Mouse (Mus musculus): Measurements from ENCODE around the gene Lect2. TPM values are rescaled to one million over a fixed set of nuclear protein-coding genes. Genes with fewer than 3 reads are reported as not detected.

The Lect2 gene
- polyA plus RNA-seq (2016; fragmentation: Nextera tagmentation; extraction: Ambion mirVana): not detected in 2 replicates

- H3K9ac ChIP-seq: no peak within 1 kb of the TSS
- no peak within 1 kb of the TSS for H3K4me3 ChIP-seq
- ATAC-seq (ENCODE audit: insufficient number of reproducible peaks, insufficient read depth, low FRiP score, low TSS enrichment): no peak
- no peak within 1 kb of the TSS for H3K27ac ChIP-seq
- H3K4me2 ChIP-seq (replicated peaks): no peak within 1 kb of the TSS
- WGBS: 78% methylated on average over 9 of the region's 9 CpGs
- no peaks in the 10 kb centered on the region for H3K36me3 ChIP-seq
- no peaks in the 10 kb centered on the region for H3K9me3 ChIP-seq
- H3K4me1 ChIP-seq: no peaks in the 10 kb centered on the region
- no peaks in the 10 kb centered on the region for H3K27me3 ChIP-seq
Observed at GRCm38 (mm10) chr13:56548401-56548800, at the start of gene Lect2. TSS of gene Lect2 (minus strand) at chr13:56548502.

DNA sequence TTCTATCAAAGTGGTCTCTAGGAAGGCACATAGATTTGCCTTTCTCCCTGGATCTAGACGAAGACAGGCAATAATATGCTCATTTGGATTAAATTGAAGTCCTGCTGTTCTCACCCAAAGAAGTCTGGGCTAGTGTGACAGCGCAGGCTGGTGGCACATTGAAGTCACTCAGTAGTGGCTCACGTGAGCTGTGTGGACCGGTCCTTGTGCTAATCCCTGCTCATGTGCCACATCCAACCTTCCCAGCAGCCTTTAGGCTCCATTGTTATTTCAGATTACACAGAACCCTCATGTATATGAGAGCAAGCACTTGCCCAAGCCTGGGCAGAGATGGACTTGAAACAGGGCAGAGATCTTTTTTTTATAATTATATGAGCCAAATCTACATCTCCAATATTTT is 49.0 kb upstream of the Lect2 start:
- ATAC-seq (ENCODE audit: insufficient number of reproducible peaks, insufficient read depth, low FRiP score, low TSS enrichment): no peak

DNA sequence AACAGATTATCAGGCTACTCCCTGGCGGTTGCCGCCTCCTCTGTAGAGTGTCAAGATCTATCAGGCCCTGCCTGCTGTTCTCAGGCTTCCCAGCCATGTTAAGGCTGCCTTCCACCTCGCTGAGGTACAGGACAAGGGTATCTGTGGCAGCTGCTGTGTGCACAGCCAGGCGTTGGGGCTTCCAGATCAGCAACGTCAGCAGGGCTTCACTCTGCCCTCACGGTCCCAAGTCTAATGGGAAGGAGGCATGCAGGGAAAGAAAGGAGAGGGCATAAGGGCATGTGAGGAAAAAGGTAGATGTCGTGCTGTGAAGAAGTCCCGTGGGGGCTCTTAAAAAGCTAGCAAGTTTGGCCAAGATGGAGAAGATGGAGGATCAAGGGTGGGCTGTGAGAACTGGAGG is 46.9 kb upstream of the Lect2 start:
- no peaks in the 10 kb centered on the region for H3K9me3 ChIP-seq
- 76% methylated on average over 8 of the region's 8 CpGs for WGBS
- no peak for ATAC-seq (ENCODE audit: insufficient number of reproducible peaks, insufficient read depth, low FRiP score, low TSS enrichment)
- peaks cover 39% of the 10 kb centered on the region for H3K4me1 ChIP-seq
- H3K9ac ChIP-seq: no peak overlapping the region
- no peaks in the 10 kb centered on the region for H3K27me3 ChIP-seq
- H3K36me3 ChIP-seq: no peaks in the 10 kb centered on the region
- no peak overlapping the region for H3K4me3 ChIP-seq
- no peak overlapping the region for H3K27ac ChIP-seq
- H3K4me2 ChIP-seq (replicated peaks): no peak overlapping the region

More for the DNA sequence above, 49.0 kb upstream of the Lect2 start:
- no peak overlapping the region for H3K9ac ChIP-seq
- peaks cover 52% of the 10 kb centered on the region for H3K4me1 ChIP-seq
- no peak overlapping the region for H3K4me3 ChIP-seq
- 0 out of 2 replicates have a peak overlapping the region, but pooled peaks have one; percentile 30 for H3K27ac ChIP-seq
- H3K36me3 ChIP-seq: no peaks in the 10 kb centered on the region
- no peaks in the 10 kb centered on the region for H3K27me3 ChIP-seq
- no peak overlapping the region for H3K4me2 ChIP-seq (replicated peaks)
- no peaks in the 10 kb centered on the region for H3K9me3 ChIP-seq
- 71% methylated on average over 4 of the region's 4 CpGs for WGBS

DNA sequence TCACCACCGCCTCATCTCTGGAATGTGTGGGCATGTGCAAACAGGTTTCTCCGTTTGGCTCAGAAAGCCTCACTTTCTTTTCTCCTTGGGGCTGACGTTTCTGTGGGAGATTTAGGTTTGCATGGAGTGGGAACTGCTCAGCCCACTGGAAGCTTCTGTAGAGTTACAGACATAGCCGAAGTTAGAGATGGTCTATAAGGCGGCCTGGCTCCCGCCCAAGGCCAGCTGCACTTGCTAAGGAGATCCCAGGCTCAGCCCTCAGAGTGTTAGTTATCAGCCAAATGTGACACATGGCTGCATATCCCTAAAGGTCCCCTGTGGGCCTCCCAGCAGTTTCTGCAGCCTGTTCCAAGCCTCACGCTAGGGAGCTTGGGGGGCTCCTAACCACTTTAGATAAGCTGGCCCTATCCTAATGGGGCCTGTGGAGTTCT is 45.7 kb upstream of the Lect2 start:
- WGBS: 76% methylated on average over 7 of the region's 7 CpGs
- H3K27ac ChIP-seq: no peak overlapping the region; the same call in 1 of the 2 replicates
- H3K9me3 ChIP-seq: no peaks in the 10 kb centered on the region
- ATAC-seq (ENCODE audit: insufficient number of reproducible peaks, insufficient read depth, low FRiP score, low TSS enrichment): no peak
- no peak overlapping the region for H3K9ac ChIP-seq
- no peaks in the 10 kb centered on the region for H3K27me3 ChIP-seq
- peaks cover 33% of the 10 kb centered on the region for H3K4me1 ChIP-seq
- H3K36me3 ChIP-seq: no peaks in the 10 kb centered on the region
- no peak overlapping the region for H3K4me3 ChIP-seq
- no peak overlapping the region for H3K4me2 ChIP-seq (replicated peaks)

GRCm38 (mm10) chr13:56593196-56593595 is 44.9 kb upstream of the Lect2 start:
- WGBS: 85% methylated on average over 5 of the region's 5 CpGs
- Histone ChIP-seq H3K4me2 (replicated peaks) (no peak overlapping the region), H3K4me3 (no peak overlapping the region), H3K4me1 (peaks cover 33% of the 10 kb centered on the region), H3K9ac (no peak overlapping the region), H3K27ac (no peak overlapping the region), H3K36me3 (no peaks in the 10 kb centered on the region), H3K27me3 (no peaks in the 10 kb centered on the region), H3K9me3 (no peaks in the 10 kb centered on the region)
- ATAC-seq (ENCODE audit: insufficient number of reproducible peaks, insufficient read depth, low FRiP score, low TSS enrichment): no peak

DNA sequence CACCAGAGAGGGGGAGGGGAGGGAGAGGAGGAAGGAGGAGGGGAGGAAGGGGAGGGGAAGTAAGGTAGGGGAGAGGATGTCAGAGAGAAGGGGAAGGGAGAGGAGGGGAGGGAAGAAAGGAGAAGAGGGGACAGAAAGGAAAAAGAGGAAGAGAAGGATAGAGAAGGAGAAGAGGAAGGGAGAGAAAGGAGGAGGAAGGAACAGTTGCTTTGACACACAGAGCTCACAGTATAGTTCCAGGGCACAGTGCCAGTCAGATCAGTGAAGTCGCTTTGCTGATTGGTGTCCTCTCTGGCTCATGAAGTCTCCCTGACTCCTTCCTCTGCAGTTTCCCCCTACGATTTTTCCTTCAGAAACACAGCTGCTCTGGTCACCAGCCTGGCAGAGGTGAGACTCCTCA is 43.6 kb upstream of the Lect2 start:
- H3K27me3 ChIP-seq: no peaks in the 10 kb centered on the region
- 64% methylated on average over 2 of the region's 2 CpGs for WGBS
- peaks cover 29% of the 10 kb centered on the region for H3K4me1 ChIP-seq
- H3K27ac ChIP-seq: no peak overlapping the region
- no peak for ATAC-seq (ENCODE audit: insufficient number of reproducible peaks, insufficient read depth, low FRiP score, low TSS enrichment)
- no peaks in the 10 kb centered on the region for H3K36me3 ChIP-seq
- no peak overlapping the region for H3K4me3 ChIP-seq
- H3K9me3 ChIP-seq: no peaks in the 10 kb centered on the region
- H3K4me2 ChIP-seq (replicated peaks): no peak overlapping the region
- no peak overlapping the region for H3K9ac ChIP-seq

DNA sequence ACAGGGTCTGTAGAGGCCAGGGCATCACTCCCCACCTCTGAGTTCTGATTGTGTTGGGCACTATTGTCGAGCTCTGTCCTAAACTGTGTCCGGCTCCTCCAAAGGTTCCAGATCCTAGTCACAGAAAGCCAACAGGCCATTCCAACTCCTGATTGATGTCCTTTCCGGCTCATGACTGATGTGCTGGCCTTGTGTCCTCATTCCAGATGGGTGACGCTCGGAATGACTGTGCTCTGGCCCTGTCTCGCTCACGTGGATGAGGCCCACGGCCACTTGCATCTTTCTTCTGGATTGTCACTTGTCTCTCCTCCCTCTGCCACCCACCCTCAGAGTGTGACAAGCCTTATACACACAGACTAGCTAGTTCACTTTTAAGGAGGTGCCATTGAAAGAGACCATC is 42.9 kb upstream of the Lect2 start:
- peaks cover 28% of the 10 kb centered on the region for H3K4me1 ChIP-seq
- no peak overlapping the region for H3K9ac ChIP-seq
- no peaks in the 10 kb centered on the region for H3K36me3 ChIP-seq
- H3K27ac ChIP-seq: no peak overlapping the region
- WGBS: 91% methylated on average over 8 of the region's 8 CpGs
- no peaks in the 10 kb centered on the region for H3K9me3 ChIP-seq
- no peak overlapping the region for H3K4me3 ChIP-seq
- H3K27me3 ChIP-seq: no peaks in the 10 kb centered on the region
- no peak overlapping the region for H3K4me2 ChIP-seq (replicated peaks)
- no peak for ATAC-seq (ENCODE audit: insufficient number of reproducible peaks, insufficient read depth, low FRiP score, low TSS enrichment)

DNA sequence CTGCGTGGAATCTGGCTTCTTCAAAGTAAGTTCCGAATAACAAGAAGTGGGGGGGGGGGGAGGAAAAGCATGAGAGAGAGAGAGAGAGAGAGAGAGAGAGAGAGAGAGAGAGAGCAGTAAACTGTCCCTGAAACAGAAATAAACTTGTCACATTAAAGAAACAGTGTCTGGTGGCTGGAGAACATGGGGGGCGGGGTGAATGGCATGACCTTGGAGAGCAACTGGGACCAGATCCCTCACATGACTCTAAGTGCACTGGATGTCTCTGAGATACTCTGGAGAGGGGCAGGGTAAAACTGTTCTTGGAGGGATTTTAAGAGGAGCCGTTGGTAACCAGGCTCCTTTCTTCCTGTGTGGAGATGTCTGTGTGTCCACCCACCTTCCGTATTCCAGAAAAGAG is 41.9 kb upstream of the Lect2 start:
- Histone ChIP-seq H3K4me2 (replicated peaks) (no peak overlapping the region), H3K36me3 (no peaks in the 10 kb centered on the region), H3K27ac (no peak overlapping the region), H3K9ac (no peak overlapping the region), H3K9me3 (no peaks in the 10 kb centered on the region), H3K27me3 (no peaks in the 10 kb centered on the region), H3K4me3 (no peak overlapping the region), H3K4me1 (peaks cover 26% of the 10 kb centered on the region)
- ATAC-seq (ENCODE audit: insufficient number of reproducible peaks, insufficient read depth, low FRiP score, low TSS enrichment): no peak
- 70% methylated on average over 5 of the region's 5 CpGs for WGBS

DNA sequence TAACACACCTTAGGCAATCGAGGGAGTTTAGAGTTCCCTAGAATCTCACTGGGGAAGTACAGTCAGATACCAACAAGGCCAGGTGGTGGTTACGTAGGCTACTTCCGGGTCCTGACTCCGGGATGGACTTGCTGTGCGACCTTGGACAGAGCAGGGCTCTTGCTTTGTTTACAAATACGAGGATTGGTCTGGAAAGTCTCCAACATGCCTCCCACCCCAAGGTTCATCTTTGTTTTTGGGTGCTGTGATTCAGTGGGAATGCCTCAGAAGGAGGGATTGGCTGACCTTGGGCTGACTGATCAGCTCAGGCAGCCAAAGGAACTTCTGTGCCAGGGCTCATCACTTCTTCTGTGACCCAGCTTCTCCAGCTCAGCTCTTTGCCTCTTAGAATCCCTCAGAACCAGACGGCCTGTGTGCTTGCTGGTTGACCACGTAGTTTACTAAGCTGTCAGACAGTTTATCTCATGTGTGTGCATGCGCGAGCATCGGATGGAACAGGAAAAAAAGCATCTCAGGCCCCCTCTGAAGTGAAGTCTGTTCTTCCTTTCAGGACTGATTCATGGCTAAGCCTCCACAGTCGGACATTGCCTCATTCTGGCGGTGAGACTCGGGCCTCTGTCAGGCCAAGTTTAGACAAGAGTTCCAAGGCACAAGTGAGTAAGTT is 40.3 kb upstream of the Lect2 start:
- WGBS: 84% methylated on average over 14 of the region's 14 CpGs
- no peaks in the 10 kb centered on the region for H3K9me3 ChIP-seq
- no peaks in the 10 kb centered on the region for H3K27me3 ChIP-seq
- H3K4me1 ChIP-seq: peaks cover 22% of the 10 kb centered on the region
- ATAC-seq (ENCODE audit: insufficient number of reproducible peaks, insufficient read depth, low FRiP score, low TSS enrichment): no peak
- H3K36me3 ChIP-seq: no peaks in the 10 kb centered on the region
- H3K4me2 ChIP-seq (replicated peaks): no peak overlapping the region
- H3K9ac ChIP-seq: no peak overlapping the region
- no peak overlapping the region for H3K4me3 ChIP-seq
- H3K27ac ChIP-seq: 0 out of 2 replicates have a peak overlapping the region, but pooled peaks have one; percentile 30

DNA sequence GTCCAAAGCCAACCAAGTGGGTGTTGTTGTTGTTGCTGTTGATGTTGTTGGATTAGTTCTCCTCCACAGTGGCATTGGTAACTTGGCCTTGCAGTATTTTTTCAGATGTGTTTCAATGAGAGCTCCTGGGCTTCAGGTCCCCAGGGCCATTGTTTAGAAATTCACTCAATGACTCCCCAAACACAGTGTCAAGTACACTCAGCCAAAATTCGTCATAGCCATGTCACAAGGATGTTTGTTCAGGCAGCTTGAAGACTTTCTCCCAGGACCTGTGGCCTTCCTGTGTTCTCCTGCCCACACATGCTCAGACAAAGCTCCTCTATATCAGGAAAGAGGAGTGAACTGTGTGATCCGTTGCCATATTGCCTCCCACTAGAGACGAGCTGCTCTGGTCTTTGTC is 37.7 kb upstream of the Lect2 start:
- 66% methylated on average over 3 of the region's 3 CpGs for WGBS

GRCm38 (mm10) chr13:56582720-56583119 is 34.4 kb upstream of the Lect2 start:
- Histone ChIP-seq H3K4me3 (no peak overlapping the region), H3K36me3 (no peaks in the 10 kb centered on the region)

More for the DNA sequence above, 37.7 kb upstream of the Lect2 start:
- no peak overlapping the region for H3K27ac ChIP-seq
- H3K9me3 ChIP-seq: no peaks in the 10 kb centered on the region
- no peaks in the 10 kb centered on the region for H3K27me3 ChIP-seq
- no peaks in the 10 kb centered on the region for H3K36me3 ChIP-seq
- H3K4me2 ChIP-seq (replicated peaks): no peak overlapping the region
- peaks cover 32% of the 10 kb centered on the region for H3K4me1 ChIP-seq
- ATAC-seq (ENCODE audit: insufficient number of reproducible peaks, insufficient read depth, low FRiP score, low TSS enrichment): no peak
- no peak overlapping the region for H3K4me3 ChIP-seq
- H3K9ac ChIP-seq: no peak overlapping the region

GRCm38 (mm10) chr13:56581961-56582434 is 33.7 kb upstream of the Lect2 start:
- peak; percentile 98 for ATAC-seq (ENCODE audit: insufficient number of reproducible peaks, insufficient read depth, low FRiP score, low TSS enrichment)
- Histone ChIP-seq H3K36me3 (no peaks in the 10 kb centered on the region), H3K9me3 (no peaks in the 10 kb centered on the region), H3K4me1 (peaks cover 43% of the 10 kb centered on the region), H3K9ac (0 out of 2 replicates have a peak overlapping the region, but pooled peaks have one; percentile 26), H3K27ac (peak overlapping the region; percentile 96), H3K4me3 (no peak overlapping the region), H3K27me3 (no peaks in the 10 kb centered on the region), H3K4me2 (replicated peaks) (peak overlapping the region; percentile 36)
- 0% methylated on average over 6 of the region's 6 CpGs for WGBS

More at GRCm38 (mm10) chr13:56582720-56583119, 34.4 kb upstream of the Lect2 start:
- Histone ChIP-seq H3K9ac (no peak overlapping the region), H3K4me2 (replicated peaks) (no peak overlapping the region; the same call in 1 of the 2 replicates), H3K27ac (peak overlapping the region; percentile 96), H3K9me3 (no peaks in the 10 kb centered on the region), H3K4me1 (peaks cover 43% of the 10 kb centered on the region), H3K27me3 (no peaks in the 10 kb centered on the region)
- ATAC-seq (ENCODE audit: insufficient number of reproducible peaks, insufficient read depth, low FRiP score, low TSS enrichment): no peak
- 19% methylated on average over 3 of the region's 3 CpGs for WGBS
